Mouse (Mus musculus) gastrocnemius, postnatal 10 days (tissue): ENCODE data around the gene Olfr433. TPM values are rescaled to one million over a fixed set of nuclear protein-coding genes. Genes with fewer than 3 reads are reported as not detected.
A peak's percentile ranks its signal among the peaks of the same experiment; 100 is the strongest.
"Not testable (repeated sequence)": the region's sequence is repeated elsewhere in the genome, so short reads cannot be mapped to it uniquely, and the experiment has no call there.

Source experiments
- DNase-seq: peaks from one replicate; pipeline ENCODE4 v3.0.0; 2021; ENCODE audit warnings: mixed read lengths
- long read RNA-seq, 2 experiments: library from polyadenylated mRNA; stranded (forward); transcript quantifications; one replicate each; pipeline ENCODE4 v2.0.0; 2021
- total RNA-seq, 2 experiments: library from RNA; stranded (reverse); gene quantifications; 2 replicates each; pipeline ENCODE4 v1.2.3; 2021

The Olfr433 gene
- total RNA-seq: not detected
- long read RNA-seq, experiment 1: 0 reads
- long read RNA-seq, experiment 2: 0 reads

GRCm38 (mm10) chr1:174040523-174041177 is at the start of gene Olfr433:
Gene Olfr433 (plus strand): TSS chr1:174040705.
- peak; percentile 43 for DNase-seq

- DNase-seq: no peak
Observed at GRCm38 (mm10) chr1:173995003-173995402, 45.5 kb upstream of the Olfr433 start.

- DNase-seq: not testable (repeated sequence)
Observed at GRCm38 (mm10) chr1:174004352-174005109, 36.0 kb upstream of the Olfr433 start.

- DNase-seq: not testable (repeated sequence)
Observed at GRCm38 (mm10) chr1:174007050-174007449, 33.5 kb upstream of the Olfr433 start.

- DNase-seq: no peak
Observed at GRCm38 (mm10) chr1:174031698-174032097, 8.8 kb upstream of the Olfr433 start, which contains the start of gene Ifi205. Gene Ifi205 (minus strand): TSS chr1:174031810.

GRCm38 (mm10) chr1:174035841-174036240 is 4.7 kb upstream of the Olfr433 start:
- no peak for DNase-seq

GRCm38 (mm10) chr1:174038480-174038879 is 2.0 kb upstream of the Olfr433 start:
- no peak for DNase-seq

GRCm38 (mm10) chr1:174042091-174042884 is 1.8 kb downstream of the Olfr433 start:
- DNase-seq: not testable (repeated sequence)

GRCm38 (mm10) chr1:174044431-174044830 is 3.9 kb downstream of the Olfr433 start:
- no peak for DNase-seq

- DNase-seq: not testable (repeated sequence)
Observed at GRCm38 (mm10) chr1:174048227-174048626, 7.7 kb downstream of the Olfr433 start.

GRCm38 (mm10) chr1:174048893-174049292 is 8.4 kb downstream of the Olfr433 start, which contains the start of gene Olfr432:
Gene Olfr432 (plus strand): TSS chr1:174049205.
- no peak for DNase-seq

GRCm38 (mm10) chr1:174049357-174049756 is 8.9 kb downstream of the Olfr433 start:
- not testable (repeated sequence) for DNase-seq

- no peak for DNase-seq
Observed at GRCm38 (mm10) chr1:174050532-174050931, 10.0 kb downstream of the Olfr433 start.

- DNase-seq: no peak
Observed at GRCm38 (mm10) chr1:174051515-174051914, 11.0 kb downstream of the Olfr433 start.

GRCm38 (mm10) chr1:174051931-174052536 is 11.5 kb downstream of the Olfr433 start:
- no peak for DNase-seq

GRCm38 (mm10) chr1:174052981-174053380 is 12.5 kb downstream of the Olfr433 start:
- no peak for DNase-seq

- no peak for DNase-seq
Observed at GRCm38 (mm10) chr1:174055248-174055647, 14.7 kb downstream of the Olfr433 start.

GRCm38 (mm10) chr1:174066305-174066704 is 25.8 kb downstream of the Olfr433 start, which contains the start of gene Olfr430:
Gene Olfr430 (plus strand): TSS chr1:174066605.
- no peak for DNase-seq

GRCm38 (mm10) chr1:174084031-174084430 is 43.5 kb downstream of the Olfr433 start, which contains the start of gene Olfr429:
Gene Olfr429 (plus strand): TSS chr1:174084331.
- no peak for DNase-seq
